Mouse (Mus musculus) midbrain, embryonic 16.5 days (tissue): ENCODE measurements around the gene Tdgf1. TPM values are rescaled to one million over a fixed set of nuclear protein-coding genes. Genes with fewer than 3 reads are reported as not detected.

Source experiments
- ATAC-seq: fragments of 200-750 bp; cut with Nextera tagmentation; 2 replicates; pipeline ENCODE4 v1.8.0; 2017; ENCODE audit warnings: moderate TSS enrichment
- H3K27ac ChIP-seq: fragments of 300-500 bp; sonication (generic); 2 replicates; pipeline ENCODE4 v1.5.1; 2014; ENCODE audit warnings: mild to moderate bottlenecking, low read length, mixed read lengths
- H3K27me3 ChIP-seq: fragments of 300-500 bp; sonication (generic); 2 replicates; pipeline ENCODE4 v1.6.1; 2014; ENCODE audit warnings: low read depth, low read length, mixed read lengths; ENCODE audit not compliant: control insufficient read depth, insufficient read depth
- H3K36me3 ChIP-seq: fragments of 300-500 bp; sonication (generic); 2 replicates; pipeline ENCODE4 v1.6.1; 2014; ENCODE audit warnings: mild to moderate bottlenecking, low read length, moderate library complexity, mixed read lengths; ENCODE audit not compliant: control insufficient read depth, insufficient read depth
- H3K4me1 ChIP-seq: fragments of 300-500 bp; sonication (generic); 2 replicates; pipeline ENCODE4 v1.6.1; 2014; ENCODE audit warnings: mild to moderate bottlenecking, low read length, mixed read lengths; ENCODE audit not compliant: control insufficient read depth, insufficient read depth
- H3K4me2 ChIP-seq: fragments of 300-500 bp; sonication (generic); 2 replicates; pipeline ENCODE4 v1.6.1; 2014; ENCODE audit warnings: mild to moderate bottlenecking, low read length, mixed read lengths
- H3K4me3 ChIP-seq: fragments of 300-500 bp; sonication (generic); 2 replicates; pipeline ENCODE4 v1.5.1; 2014; ENCODE audit warnings: low read depth, mild to moderate bottlenecking, low read length, moderate library complexity, mixed read lengths
- H3K9ac ChIP-seq: fragments of 300-500 bp; sonication (generic); 2 replicates; pipeline ENCODE4 v1.6.1; 2014; ENCODE audit warnings: low read depth, low read length, mixed read lengths
- H3K9me3 ChIP-seq: fragments of 300-500 bp; sonication (generic); replicated peaks from 2 replicates; pipeline ENCODE4 v1.6.1; 2014; ENCODE audit warnings: mild to moderate bottlenecking, low read length, mixed read lengths; ENCODE audit not compliant: control insufficient read depth, poor library complexity, severe bottlenecking
- WGBS: fragments of 180-500 bp; shearing (Covaris S2); extraction: QIAGEN DNeasy Blood & Tissue Kit; methylation state at CpG from one replicate; pipeline ENCODE4 v1.1.7; 2014; 5-methylcytosine and 5-hydroxymethylcytosine counted together
- polyA plus RNA-seq: library from polyadenylated mRNA; unstranded; fragments of >200 nt; fragmentation: Nextera tagmentation; extraction: Ambion mirVana; gene quantifications from 2 replicates; pipeline ENCODE4 v1.2.1, GENCODE M21; 2015

Tdgf1 gene
- polyA plus RNA-seq, 1 experiment from 2014 or later = not detected

DNA sequence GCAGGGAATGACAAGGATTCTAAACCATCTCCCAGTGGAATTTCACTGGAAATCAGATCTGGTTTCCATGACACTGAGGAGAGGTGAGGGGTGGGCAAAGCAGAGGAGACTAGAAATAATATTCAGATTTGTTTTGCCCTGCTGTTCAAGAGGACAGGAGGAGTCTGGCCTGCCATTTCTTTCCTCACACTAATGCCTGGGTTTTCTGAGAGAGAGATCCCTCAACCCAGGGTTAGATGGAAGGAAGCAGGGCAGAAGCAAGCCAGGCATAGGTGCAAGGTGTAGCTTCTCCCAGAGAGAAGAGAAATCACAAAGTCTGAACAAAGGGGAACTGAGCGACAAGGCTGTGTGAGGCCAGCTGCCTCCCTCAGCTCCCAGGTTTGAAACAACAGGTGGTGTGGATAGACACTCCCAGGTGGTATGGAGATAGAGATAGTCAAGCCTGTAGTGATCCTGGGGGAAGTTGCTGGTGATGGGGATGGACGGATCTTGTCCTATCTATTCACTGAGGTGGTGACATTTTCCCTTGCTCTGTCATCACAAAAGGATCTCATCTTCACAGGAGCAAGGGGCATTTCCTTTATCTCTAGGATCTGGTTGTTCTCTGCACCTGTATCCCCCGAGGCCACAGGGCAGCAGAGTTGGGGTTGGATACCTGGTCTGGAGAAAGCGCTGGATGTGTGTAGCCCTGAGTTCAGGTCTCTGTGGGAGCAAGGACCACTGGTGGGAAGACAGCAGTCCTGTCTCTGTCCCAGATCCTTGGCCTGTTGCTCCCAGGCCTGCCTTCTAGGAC is 37.9 kb downstream of the Tdgf1 start:
- H3K9ac ChIP-seq = no peak overlapping the region
- ATAC-seq = no peak
- no peaks in the 10 kb centered on the region; the same call in 1 of the 2 replicates for H3K9me3 ChIP-seq
- H3K4me2 ChIP-seq = no peak overlapping the region
- H3K36me3 ChIP-seq = no peaks in the 10 kb centered on the region
- no peak overlapping the region for H3K27ac ChIP-seq
- 79% methylated on average over 4 of the region's 4 CpGs for WGBS
- no peaks in the 10 kb centered on the region for H3K4me1 ChIP-seq
- H3K4me3 ChIP-seq = no peak overlapping the region
- no peaks in the 10 kb centered on the region for H3K27me3 ChIP-seq

DNA sequence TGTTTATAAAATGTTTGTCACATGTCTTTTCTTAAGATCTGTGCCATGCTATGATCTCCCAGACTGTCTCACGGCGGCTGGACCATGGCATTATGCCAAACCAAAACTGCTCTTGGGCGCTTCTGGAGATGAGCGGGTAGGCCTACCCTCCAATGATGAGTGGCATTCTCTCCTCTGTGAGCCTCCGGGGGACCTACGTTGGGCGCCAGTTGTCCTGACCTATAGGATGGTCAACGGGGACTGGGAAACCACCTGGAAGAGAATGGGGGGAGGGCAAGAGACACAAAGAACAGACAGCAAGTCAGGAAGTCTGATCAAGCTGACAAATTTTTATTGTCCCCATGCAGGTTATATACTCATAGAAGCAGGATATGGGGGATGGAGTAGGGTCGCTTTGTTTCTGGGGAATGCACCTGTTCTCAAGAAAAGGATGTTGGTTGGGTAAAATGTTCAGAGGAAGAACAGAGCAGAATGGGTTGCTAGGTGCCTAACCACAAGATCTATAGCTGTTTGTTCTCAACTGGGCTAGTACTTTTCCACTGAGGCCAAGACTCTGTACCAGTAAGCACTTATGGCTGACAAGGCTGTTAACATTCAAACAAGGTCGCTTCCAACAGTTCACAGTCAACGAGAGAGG is 38.6 kb downstream of the Tdgf1 start:
- H3K27me3 ChIP-seq = no peaks in the 10 kb centered on the region
- no peak overlapping the region for H3K9ac ChIP-seq
- H3K4me3 ChIP-seq = no peak overlapping the region
- H3K4me2 ChIP-seq = no peak overlapping the region
- WGBS = 91% methylated on average over 11 of the region's 11 CpGs
- ATAC-seq = no peak
- H3K36me3 ChIP-seq = no peaks in the 10 kb centered on the region
- H3K27ac ChIP-seq = no peak overlapping the region
- H3K4me1 ChIP-seq = no peaks in the 10 kb centered on the region
- no peaks in the 10 kb centered on the region; the same call in 1 of the 2 replicates for H3K9me3 ChIP-seq

DNA sequence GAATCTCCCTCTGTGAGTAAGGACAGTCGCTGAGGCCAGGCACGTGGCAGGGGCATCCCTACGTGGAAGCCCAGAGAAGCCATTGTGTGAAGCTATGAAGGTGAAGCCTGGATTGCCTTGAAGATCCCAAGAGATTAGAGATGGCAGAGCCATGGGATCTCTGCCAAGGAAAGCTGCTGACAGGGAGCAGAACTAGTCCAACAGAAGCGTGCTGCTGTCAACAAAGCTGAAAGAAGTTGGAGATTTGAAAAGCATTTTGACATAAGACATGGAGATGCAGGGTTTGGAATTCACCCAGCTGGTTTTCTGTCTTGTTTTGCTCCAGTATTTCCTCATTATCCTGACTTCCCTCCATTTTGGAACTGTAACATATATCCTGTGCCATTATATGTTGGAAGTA is 43.7 kb downstream of the Tdgf1 start:
- 88% methylated on average over 4 of the region's 4 CpGs for WGBS
- no peak overlapping the region for H3K4me2 ChIP-seq
- no peak for ATAC-seq

DNA sequence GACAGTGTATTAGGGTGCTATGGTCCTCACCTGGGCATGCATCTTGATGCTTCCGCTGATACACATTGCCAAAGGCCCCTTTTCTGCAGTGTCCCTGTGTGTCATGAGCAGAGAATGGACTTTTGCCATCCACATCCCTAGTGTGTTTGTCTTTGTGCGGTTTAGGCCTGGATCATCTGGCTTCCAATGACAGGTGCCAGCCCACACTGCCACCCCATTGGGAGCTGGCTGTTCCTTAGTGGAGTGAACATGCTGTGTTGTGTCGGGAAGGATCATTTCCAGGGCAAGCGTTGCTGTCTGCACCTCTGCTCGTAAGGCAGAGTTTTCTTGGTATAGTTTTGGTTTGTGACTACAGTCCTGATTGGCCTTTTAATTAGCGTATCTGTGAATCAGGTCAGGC is 44.8 kb downstream of the Tdgf1 start:
- no peak overlapping the region for H3K27ac ChIP-seq
- no peak overlapping the region for H3K4me2 ChIP-seq
- no peaks in the 10 kb centered on the region for H3K9me3 ChIP-seq
- H3K36me3 ChIP-seq = no peaks in the 10 kb centered on the region
- H3K4me1 ChIP-seq = peaks cover 4% of the 10 kb centered on the region; the same call in 1 of the 2 replicates
- no peak overlapping the region for H3K4me3 ChIP-seq
- H3K27me3 ChIP-seq = no peaks in the 10 kb centered on the region
- ATAC-seq = no peak
- 87% methylated on average over 6 of the region's 6 CpGs for WGBS
- H3K9ac ChIP-seq = no peak overlapping the region

More for the DNA sequence above, 43.7 kb downstream of the Tdgf1 start:
- no peaks in the 10 kb centered on the region for H3K4me1 ChIP-seq
- no peaks in the 10 kb centered on the region for H3K36me3 ChIP-seq
- no peak overlapping the region for H3K4me3 ChIP-seq
- H3K9ac ChIP-seq = no peak overlapping the region
- H3K27ac ChIP-seq = no peak overlapping the region
- H3K27me3 ChIP-seq = no peaks in the 10 kb centered on the region
- no peaks in the 10 kb centered on the region for H3K9me3 ChIP-seq

DNA sequence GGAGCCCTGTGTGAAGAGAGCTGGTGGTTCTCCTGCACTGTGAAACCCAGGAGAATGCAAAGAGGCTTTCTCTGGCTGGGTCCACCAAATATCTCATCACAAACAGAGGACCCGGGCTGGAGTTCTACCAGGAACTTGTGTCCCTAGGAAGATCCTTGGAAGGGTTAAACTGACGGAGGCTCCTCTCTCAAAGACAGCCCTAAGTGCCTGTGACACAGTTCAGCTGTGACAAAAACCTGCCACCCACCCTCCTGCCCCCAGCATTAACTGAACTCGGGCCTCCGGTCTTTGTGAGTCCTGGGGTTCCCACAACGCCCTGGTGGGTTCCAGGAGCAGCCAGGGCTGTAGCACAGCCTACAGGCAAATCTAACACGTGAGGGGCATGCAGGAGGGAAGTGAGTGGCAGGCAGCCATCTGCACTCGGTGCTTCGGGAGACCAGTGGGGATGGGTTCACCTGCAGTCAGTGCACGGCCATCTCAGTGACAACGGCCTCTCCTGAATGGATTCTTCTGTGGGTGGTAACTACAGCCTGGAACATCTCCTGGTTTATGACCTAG is 46.4 kb downstream of the Tdgf1 start:
- no peaks in the 10 kb centered on the region for H3K27me3 ChIP-seq
- no peaks in the 10 kb centered on the region for H3K36me3 ChIP-seq
- WGBS = 62% methylated on average over 10 of the region's 10 CpGs
- no peak overlapping the region for H3K27ac ChIP-seq
- ATAC-seq = no peak
- H3K4me1 ChIP-seq = peaks cover 4% of the 10 kb centered on the region; the same call in 1 of the 2 replicates
- no peak overlapping the region for H3K4me3 ChIP-seq
- no peak overlapping the region for H3K4me2 ChIP-seq
- H3K9me3 ChIP-seq = no peaks in the 10 kb centered on the region
- H3K9ac ChIP-seq = no peak overlapping the region

DNA sequence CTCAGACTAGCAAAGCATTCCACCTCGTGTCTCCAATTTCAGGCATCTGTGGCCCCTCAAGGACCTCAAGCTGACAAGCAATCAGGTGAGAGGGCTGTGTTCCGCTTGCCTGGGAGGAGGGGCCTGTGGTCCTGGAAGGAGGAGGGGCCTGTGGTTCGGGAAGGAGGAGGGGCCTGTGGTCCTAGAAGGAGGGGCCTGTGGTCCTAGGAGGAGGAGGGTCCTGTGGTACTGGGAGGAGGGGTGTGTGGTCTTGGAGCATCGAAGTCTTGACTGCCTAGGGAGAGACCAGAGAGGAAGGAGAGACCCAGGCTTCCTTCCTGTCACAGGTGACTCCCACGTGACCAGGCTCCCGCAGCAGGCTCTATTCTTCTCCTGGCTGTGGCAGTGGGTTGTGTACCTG is 49.4 kb downstream of the Tdgf1 start:
- ATAC-seq = 0 out of 2 replicates have a peak, but pooled peaks have one; percentile 51
- 6% methylated on average over 6 of the region's 6 CpGs for WGBS

DNA sequence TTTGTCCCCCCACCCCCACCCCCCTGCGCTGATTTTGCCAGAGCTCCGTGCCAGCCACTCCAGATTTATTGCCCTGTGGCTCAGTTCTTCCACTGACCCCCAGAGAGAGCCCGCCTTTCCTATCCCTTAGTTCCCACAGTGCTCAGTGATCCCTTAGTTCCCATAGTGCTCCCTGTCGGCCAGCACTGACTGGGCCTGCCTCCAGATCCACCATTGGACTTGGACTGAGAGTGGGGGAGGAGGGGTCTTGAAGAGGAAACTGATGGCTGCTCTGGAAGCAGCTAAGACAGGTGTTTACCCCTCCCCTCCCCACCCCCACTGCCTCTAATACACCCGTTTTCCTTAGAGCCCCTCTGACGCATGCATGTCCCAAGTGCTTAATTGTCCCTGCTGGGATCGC is 50.0 kb downstream of the Tdgf1 start:
- ATAC-seq = peak; percentile 51; the same call in 1 of the 2 replicates
- peak overlapping the region; percentile 40 for H3K4me2 ChIP-seq

More for the DNA sequence above, 49.4 kb downstream of the Tdgf1 start:
- no peak overlapping the region; the same call in 1 of the 2 replicates for H3K9ac ChIP-seq
- no peak overlapping the region for H3K4me3 ChIP-seq
- H3K27me3 ChIP-seq = no peaks in the 10 kb centered on the region
- no peaks in the 10 kb centered on the region for H3K36me3 ChIP-seq
- H3K27ac ChIP-seq = no peak overlapping the region
- no peaks in the 10 kb centered on the region for H3K9me3 ChIP-seq
- H3K4me1 ChIP-seq = peaks cover 4% of the 10 kb centered on the region; the same call in 1 of the 2 replicates
- peak overlapping the region; percentile 40 for H3K4me2 ChIP-seq

DNA sequence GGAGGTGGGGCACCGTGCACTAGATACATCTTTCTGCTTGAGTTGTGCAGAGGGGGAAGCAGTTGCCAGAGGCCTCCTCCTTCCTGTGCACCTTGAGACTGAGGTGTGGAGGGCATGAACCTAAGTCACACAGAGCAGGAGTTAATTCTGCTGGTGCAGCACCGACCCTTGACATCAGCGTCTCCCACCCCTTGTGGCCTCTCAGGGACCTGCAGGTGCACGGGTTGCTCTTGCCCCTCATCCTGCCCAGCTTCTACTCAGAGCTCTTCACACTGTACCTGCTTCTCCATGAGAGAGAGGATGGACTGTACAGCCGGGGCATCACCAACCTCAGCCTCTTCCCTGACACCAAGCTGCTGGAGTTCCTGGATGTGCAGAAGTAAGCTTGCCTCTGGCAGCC is 50.5 kb downstream of the Tdgf1 start:
- Histone ChIP-seq H3K4me2 (no peak overlapping the region), H3K4me1 (peaks cover 4% of the 10 kb centered on the region; the same call in 1 of the 2 replicates), H3K36me3 (no peaks in the 10 kb centered on the region), H3K27me3 (no peaks in the 10 kb centered on the region), H3K27ac (no peak overlapping the region), H3K9me3 (no peaks in the 10 kb centered on the region), H3K9ac (no peak overlapping the region), H3K4me3 (no peak overlapping the region)
- no peak for ATAC-seq
- WGBS = 56% methylated on average over 5 of the region's 5 CpGs

More for the DNA sequence above, 50.0 kb downstream of the Tdgf1 start:
- WGBS = 12% methylated on average over 7 of the region's 7 CpGs
- Histone ChIP-seq H3K27me3 (no peaks in the 10 kb centered on the region), H3K27ac (no peak overlapping the region), H3K36me3 (no peaks in the 10 kb centered on the region), H3K4me1 (peaks cover 4% of the 10 kb centered on the region; the same call in 1 of the 2 replicates), H3K9me3 (no peaks in the 10 kb centered on the region), H3K9ac (no peak overlapping the region; the same call in 1 of the 2 replicates), H3K4me3 (no peak overlapping the region)

DNA sequence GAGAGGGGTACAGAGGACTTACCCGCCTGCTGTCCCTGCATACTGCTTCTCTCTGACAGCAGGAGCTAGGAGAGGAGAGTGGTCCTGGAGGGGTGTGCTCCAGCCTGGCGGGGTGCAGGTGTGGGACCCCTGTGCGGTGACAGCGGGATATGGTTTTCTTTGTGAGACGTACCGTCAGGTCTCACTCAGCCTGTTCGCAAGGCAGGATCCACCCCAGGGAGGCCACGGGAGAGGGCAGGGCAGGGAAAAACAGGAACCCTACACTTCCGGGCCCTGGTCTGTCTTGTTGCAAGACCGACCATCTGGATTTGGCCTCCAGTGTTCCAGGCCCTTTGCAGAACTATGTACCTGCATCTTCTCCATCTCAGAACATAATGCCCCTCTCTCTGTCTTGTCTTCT is 52.5 kb downstream of the Tdgf1 start:
- Histone ChIP-seq H3K36me3 (no peaks in the 10 kb centered on the region), H3K4me2 (no peak overlapping the region), H3K27me3 (no peaks in the 10 kb centered on the region), H3K9ac (no peak overlapping the region), H3K9me3 (no peaks in the 10 kb centered on the region), H3K27ac (no peak overlapping the region), H3K4me3 (no peak overlapping the region), H3K4me1 (peaks cover 4% of the 10 kb centered on the region; the same call in 1 of the 2 replicates)
- no peak for ATAC-seq
- 66% methylated on average over 10 of the region's 10 CpGs for WGBS
